Mouse (Mus musculus) liver, adult 2 months (tissue): ENCODE results near the gene Ganab.
"Not testable (repeated sequence)": the region's sequence is repeated elsewhere in the genome, so short reads cannot be mapped to it uniquely, and the experiment has no call there.

Experiments used
- CTCF ChIP-seq: fragments of 200-500 bp; IDR thresholded peaks from 2 replicates; pipeline ENCODE4 v1.5.1; 2011; ENCODE audit warnings: low read depth, low read length, control low read depth
- POLR2A ChIP-seq: fragments of 200-500 bp; IDR thresholded peaks from 2 replicates; pipeline ENCODE4 v1.6.1; 2011; ENCODE audit warnings: low read length, control low read depth; ENCODE audit not compliant: insufficient read depth; ENCODE audit errors: extremely low read depth

GRCm38 (mm10) chr19:8896231-8896630, 1.6 kb upstream of the Ganab start:
- TF ChIP-seq POLR2A, CTCF: not testable (repeated sequence)
